Mouse (Mus musculus) forelimb bud, embryonic 11.5 days (tissue): ENCODE data around the gene Slc16a13.

Experiments used
- DNase-seq: peaks from one replicate; pipeline ENCODE4 v3.0.0-alpha.2; 2012; ENCODE audit warnings: low read depth, low spot score

Gene Slc16a13

GRCm38 (mm10) chr11:70212423-70212822, 8.4 kb downstream of the Slc16a13 start, which contains the start of gene Slc16a11:
Gene Slc16a11 (plus strand): TSS chr11:70212752.
- DNase-seq: no peak

DNA sequence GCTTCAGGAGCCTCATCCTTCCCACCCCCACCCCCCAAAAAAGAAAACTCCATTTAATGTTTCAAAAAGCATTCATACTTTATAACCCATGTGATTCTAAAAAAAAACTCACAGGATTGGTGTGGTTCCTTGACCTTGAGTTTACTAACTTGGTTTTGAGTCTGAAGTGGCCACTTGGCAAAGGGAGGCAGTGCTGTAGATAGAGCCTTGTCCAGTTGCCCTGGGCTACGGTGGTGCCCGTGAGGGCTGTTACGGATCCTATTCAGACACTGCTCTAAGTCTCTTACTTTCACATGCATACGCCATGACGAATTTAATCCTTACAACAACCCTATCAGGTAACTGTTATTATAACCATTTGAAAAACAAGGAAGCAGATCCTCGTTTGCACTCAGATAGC, 8.9 kb downstream of the Slc16a13 start:
- no peak for DNase-seq

DNA sequence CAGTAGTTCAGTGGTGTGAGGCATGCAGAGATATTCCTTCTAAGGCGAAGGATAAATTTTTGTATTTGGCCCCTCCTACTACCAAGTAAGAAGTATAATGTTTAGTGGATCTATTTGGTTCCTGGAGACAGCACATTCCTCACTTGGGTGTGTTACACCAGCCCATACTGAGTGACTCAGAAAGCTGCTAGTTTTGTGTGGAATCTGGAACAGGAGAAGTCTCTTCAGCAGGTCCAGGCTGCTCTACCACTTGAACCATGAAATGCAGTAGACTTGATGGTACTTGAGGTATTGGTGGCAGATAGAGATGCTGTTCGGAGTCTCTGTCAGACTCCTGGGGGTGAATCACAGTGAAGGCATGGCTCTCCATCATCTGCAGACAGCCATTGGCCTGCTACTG, 10.2 kb downstream of the Slc16a13 start:
- DNase-seq: no peak

GRCm38 (mm10) chr11:70208778-70209388, 12.0 kb downstream of the Slc16a13 start:
- no peak for DNase-seq

GRCm38 (mm10) chr11:70207283-70207682, 13.6 kb downstream of the Slc16a13 start:
- no peak for DNase-seq

DNA sequence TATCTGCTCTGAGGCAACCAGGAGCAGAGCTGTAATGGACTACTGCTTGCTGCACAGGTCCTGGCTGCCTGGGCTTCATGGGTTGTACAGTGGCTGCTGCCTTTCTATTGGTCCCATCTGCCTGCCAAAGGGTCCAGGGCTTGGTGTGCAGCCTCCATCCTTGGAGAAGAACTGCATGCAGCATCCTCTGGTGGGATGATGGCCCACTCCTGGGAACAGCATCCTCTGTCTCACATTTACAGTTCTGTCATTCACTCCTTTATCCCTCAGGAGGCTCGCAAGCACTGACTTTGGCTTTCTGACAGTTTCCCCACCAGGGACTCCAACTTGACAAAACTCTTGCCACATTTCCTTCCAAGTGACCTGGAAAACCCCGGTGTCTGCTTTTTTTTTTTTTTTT, 14.1 kb downstream of the Slc16a13 start:
- DNase-seq: no peak

- peak; percentile 83 for DNase-seq
Observed at GRCm38 (mm10) chr11:70201691-70202090, 19.2 kb downstream of the Slc16a13 start.

GRCm38 (mm10) chr11:70200036-70200608, 20.7 kb downstream of the Slc16a13 start:
- DNase-seq: no peak

- DNase-seq: no peak
Observed at GRCm38 (mm10) chr11:70199107-70199506, 21.8 kb downstream of the Slc16a13 start.

- no peak for DNase-seq
Observed at GRCm38 (mm10) chr11:70198332-70198731, 22.5 kb downstream of the Slc16a13 start.

DNA sequence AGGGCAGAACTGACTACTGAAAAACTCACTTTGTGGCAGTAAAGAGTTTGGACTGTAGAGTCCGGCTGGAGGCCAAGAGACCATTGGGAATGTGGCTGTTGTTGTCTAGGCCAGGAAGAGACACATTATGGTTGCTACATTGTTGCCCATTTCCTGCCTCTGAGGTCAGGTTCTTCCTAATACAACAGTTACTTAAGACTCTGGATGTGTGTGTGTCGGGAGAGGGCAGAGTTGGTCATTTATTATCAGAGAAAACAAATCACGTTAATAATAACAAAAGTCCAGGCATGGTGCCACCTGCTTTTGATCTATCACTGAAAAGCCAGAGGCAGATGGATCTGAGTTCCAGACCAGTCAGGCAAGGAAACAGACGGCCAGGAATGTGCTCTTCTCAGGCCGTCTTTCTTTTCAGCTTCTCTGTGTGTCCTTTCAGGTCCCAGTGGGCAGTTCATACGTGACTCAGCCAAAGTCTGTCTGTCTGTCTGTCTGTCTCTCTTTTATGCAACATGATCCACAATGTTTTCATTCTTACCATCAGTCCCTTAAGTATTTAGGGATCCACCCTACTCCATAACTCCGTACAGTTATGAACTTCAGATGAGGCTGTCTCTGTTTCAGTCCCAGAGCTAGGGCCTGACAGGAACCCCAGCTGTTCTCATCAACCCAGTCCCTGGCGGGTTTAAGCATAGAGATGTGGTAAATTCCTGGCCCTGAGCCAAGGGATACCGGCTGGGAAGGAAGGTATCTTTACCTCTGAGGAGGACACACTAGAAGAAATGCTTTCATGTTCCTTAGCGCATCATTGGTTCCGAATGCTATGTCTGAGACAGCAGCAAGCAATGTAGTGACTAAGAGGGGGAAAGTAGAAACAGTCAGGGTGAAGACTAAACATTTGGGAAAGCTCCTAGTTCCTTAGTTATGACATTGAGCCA, 27.2 kb downstream of the Slc16a13 start:
- no peak for DNase-seq

DNA sequence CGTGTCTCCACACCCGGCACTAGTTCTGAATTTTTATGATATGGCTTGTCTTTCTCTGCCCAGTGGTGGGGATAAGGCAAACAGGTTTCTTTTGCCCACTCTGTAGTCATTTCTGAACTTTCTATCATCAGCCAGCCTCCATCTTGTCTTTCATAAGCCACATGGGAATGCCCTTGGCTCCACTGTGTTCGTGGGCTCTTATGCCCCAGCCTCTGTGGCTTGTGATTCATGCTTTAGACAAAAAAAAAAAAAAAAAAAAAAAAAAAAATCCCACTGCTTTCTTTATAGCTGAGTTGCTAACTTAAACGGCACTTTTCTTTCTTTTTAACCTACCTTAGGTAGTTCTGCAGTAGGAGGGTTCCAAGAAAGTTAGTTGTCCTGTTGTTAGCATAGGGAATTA, 28.7 kb downstream of the Slc16a13 start:
- no peak for DNase-seq

GRCm38 (mm10) chr11:70191188-70191587, 29.7 kb downstream of the Slc16a13 start:
- DNase-seq: no peak

GRCm38 (mm10) chr11:70189319-70190134, 31.3 kb downstream of the Slc16a13 start:
- DNase-seq: no peak

GRCm38 (mm10) chr11:70185120-70185519, 35.7 kb downstream of the Slc16a13 start:
- no peak for DNase-seq

- no peak for DNase-seq
Observed at GRCm38 (mm10) chr11:70180496-70180895, 40.4 kb downstream of the Slc16a13 start.

DNA sequence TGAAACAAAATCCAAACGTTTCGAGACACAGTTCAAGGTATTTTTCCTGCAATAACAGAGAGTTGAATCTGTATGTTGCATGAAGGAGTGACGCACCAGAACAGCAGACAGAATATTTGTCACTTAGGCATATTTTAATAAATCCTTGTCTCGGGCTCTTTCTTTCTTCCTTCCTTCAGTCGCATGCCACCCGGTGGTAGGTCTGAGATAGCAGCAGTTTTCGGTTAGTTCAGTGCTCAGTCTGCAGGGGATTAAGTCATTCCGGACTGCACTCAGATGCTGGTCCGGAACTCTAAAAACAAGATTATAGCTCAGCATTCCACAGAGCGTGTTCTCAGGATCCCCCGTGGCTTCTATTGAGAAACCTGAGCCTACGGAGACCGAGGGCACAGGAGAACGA, 41.5 kb downstream of the Slc16a13 start:
- peak; percentile 31 for DNase-seq

DNA sequence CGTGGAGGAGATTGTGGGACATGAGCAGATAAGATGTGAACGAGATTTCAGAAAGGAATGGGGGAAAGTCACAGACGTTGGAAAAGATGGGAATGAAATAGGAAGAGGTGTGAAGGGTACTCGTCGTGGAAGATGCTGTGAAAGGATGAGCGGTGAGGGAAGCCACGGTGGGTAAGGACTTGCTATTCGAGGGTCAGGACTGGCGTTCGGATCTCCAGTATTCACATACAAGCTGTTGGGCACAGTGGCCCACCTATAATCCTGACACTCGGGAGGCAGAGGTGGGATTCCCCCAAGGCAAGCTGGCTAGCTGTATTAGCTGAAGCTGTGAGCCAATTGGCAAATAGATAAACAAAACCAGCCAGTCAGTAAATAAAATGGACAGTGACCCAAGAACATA, 42.1 kb downstream of the Slc16a13 start:
- DNase-seq: no peak

- no peak for DNase-seq
Observed at GRCm38 (mm10) chr11:70178311-70178710, 42.6 kb downstream of the Slc16a13 start.

- DNase-seq: no peak
Observed at GRCm38 (mm10) chr11:70177647-70178046, 43.2 kb downstream of the Slc16a13 start.

- DNase-seq: no peak
Observed at GRCm38 (mm10) chr11:70174491-70174890, 46.4 kb downstream of the Slc16a13 start.

GRCm38 (mm10) chr11:70172298-70172697, 48.6 kb downstream of the Slc16a13 start:
- no peak for DNase-seq
